Mouse (Mus musculus) lung, embryonic 15.5 days (tissue): ENCODE measurements around the gene Vps9d1. TPM values are rescaled to one million over a fixed set of nuclear protein-coding genes. Genes with fewer than 3 reads are reported as not detected.
A peak's percentile ranks its signal among the peaks of the same experiment; 100 is the strongest.
"Not testable (repeated sequence)": the region's sequence is repeated elsewhere in the genome, so short reads cannot be mapped to it uniquely, and the experiment has no call there.

ENCODE experiments used
- ATAC-seq: fragments of 200-750 bp; cut with Nextera tagmentation; 2 replicates; pipeline ENCODE4 v1.8.0; 2017; ENCODE audit warnings: moderate number of reproducible peaks, borderline replicate concordance; ENCODE audit not compliant: low FRiP score, low TSS enrichment; ENCODE audit errors: extremely low read depth
- H3K27ac ChIP-seq: fragments of 300-500 bp; sonication (generic); 2 replicates; pipeline ENCODE4 v1.5.1; 2015; ENCODE audit warnings: moderate library complexity, mild to moderate bottlenecking, inconsistent platforms
- H3K27me3 ChIP-seq: fragments of 300-500 bp; sonication (generic); 2 replicates; pipeline ENCODE4 v1.6.1; 2015; ENCODE audit warnings: inconsistent platforms
- H3K36me3 ChIP-seq: fragments of 300-500 bp; sonication (generic); 2 replicates; pipeline ENCODE4 v1.6.1; 2015; ENCODE audit warnings: inconsistent platforms
- H3K4me1 ChIP-seq: fragments of 300-500 bp; sonication (generic); 2 replicates; pipeline ENCODE4 v1.6.1; 2015; ENCODE audit warnings: inconsistent platforms
- H3K4me2 ChIP-seq: fragments of 300-500 bp; sonication (generic); 2 replicates; pipeline ENCODE4 v1.6.1; 2015; ENCODE audit warnings: inconsistent platforms, mild to moderate bottlenecking, moderate library complexity
- H3K4me3 ChIP-seq: fragments of 300-500 bp; sonication (generic); 2 replicates; pipeline ENCODE4 v1.5.1; 2015; ENCODE audit warnings: mild to moderate bottlenecking, inconsistent platforms
- H3K9ac ChIP-seq: fragments of 300-500 bp; sonication (generic); 2 replicates; pipeline ENCODE4 v1.6.1; 2015; ENCODE audit warnings: inconsistent platforms
- H3K9me3 ChIP-seq: fragments of 300-500 bp; sonication (generic); 2 replicates; pipeline ENCODE4 v1.6.1; 2016; ENCODE audit warnings: inconsistent platforms
- WGBS: fragments of 180-500 bp; shearing (Covaris S2); methylation state at CpG from one replicate; pipeline ENCODE4 v1.1.7; 2015; 5-methylcytosine and 5-hydroxymethylcytosine counted together
- polyA plus RNA-seq: library from polyadenylated mRNA; unstranded; fragments of >200 nt; fragmentation: Nextera tagmentation; extraction: Ambion mirVana; gene quantifications from 2 replicates; pipeline ENCODE4 v1.2.1, GENCODE M21; 2015

The Vps9d1 gene
- 21.9 and 24.6 TPM in 2 replicates for polyA plus RNA-seq

DNA sequence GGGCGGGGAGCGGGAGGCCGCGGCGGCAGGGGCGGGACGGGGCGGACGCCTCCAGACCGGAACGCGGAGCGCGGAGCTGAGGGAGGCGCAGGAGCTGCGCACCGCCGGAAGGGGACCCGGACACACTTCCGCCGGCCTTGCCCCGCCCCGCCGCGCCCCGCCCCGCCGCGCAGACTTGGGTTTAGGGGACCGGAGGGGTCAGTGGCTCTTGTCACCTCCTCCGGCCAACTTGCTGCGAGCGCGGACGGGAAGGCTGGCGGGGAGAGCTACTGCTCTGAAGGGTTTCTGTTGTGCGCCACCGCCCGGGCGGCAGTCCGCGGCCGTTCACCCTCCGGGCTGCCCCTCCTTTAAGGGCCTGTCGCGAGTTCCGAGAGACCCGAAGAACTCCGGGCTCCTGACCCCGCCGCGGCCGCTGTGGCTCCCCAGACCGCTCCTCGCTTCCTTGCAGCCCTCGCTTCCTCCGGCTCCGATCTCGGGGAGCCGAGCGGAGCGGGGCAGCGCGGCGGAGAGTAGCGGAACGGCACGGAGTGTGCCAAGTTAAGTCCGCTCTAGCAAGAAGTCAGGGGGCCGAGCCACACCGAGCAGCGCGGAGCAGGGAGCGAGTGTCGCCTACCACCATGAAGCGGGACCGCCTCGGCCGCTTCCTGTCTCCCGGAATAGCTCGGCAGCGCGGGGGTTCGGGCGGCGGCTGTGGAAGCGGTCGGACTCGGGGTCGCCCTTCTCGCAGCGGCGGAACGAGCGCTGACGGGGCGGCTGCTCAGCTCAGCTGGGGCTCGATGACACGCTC lies at the start of gene Vps9d1, which contains the start of gene Zfp276:
Gene Vps9d1 (minus strand): TSS at position 250 of the 787 bp plus-strand sequence.
Gene Zfp276 (plus strand): TSS at position 97 of the 787 bp plus-strand sequence.
- ATAC-seq, result peak; percentile 96
- Histone ChIP-seq H3K27me3 (no peaks in the 10 kb centered on the region), H3K36me3 (peaks cover 51% of the 10 kb centered on the region), H3K4me1 (peaks cover 20% of the 10 kb centered on the region), H3K9me3 (no peaks in the 10 kb centered on the region), H3K27ac (peak within 1 kb of the TSS; percentile 69), H3K9ac (peak within 1 kb of the TSS; percentile 97), H3K4me3 (peak within 1 kb of the TSS; percentile 90), H3K4me2 (peak within 1 kb of the TSS; percentile 92)
- WGBS, result under 1% methylated on average over 91 of the region's 99 CpGs

DNA sequence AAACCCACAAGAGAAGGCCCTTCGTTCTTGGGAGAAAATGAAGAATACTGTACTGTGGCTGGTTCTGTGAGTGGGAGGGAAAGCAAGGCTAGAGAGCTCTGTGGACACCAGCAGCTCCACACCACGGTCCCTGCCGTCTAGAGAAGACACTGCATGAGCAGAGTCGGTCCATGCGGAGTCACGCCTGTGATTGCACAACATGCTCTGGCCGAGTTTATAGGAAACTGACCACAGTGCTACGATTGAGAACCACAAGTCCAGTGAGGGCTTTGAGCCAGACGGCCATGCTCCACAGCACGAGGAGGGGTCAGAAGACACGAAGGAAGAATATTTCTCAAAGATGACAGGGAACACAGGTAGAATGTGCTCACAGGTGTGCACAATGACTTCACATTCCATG lies 44.2 kb upstream of the Vps9d1 start:
- no peak for ATAC-seq
- peaks cover 12% of the 10 kb centered on the region for H3K36me3 ChIP-seq
- H3K4me1 ChIP-seq, result no peaks in the 10 kb centered on the region
- H3K9me3 ChIP-seq, result no peaks in the 10 kb centered on the region
- H3K4me3 ChIP-seq, result no peak overlapping the region
- H3K4me2 ChIP-seq, result no peak overlapping the region
- 85% methylated on average over 11 of the region's 11 CpGs for WGBS
- no peak overlapping the region for H3K27ac ChIP-seq
- no peaks in the 10 kb centered on the region for H3K27me3 ChIP-seq
- H3K9ac ChIP-seq, result no peak overlapping the region

DNA sequence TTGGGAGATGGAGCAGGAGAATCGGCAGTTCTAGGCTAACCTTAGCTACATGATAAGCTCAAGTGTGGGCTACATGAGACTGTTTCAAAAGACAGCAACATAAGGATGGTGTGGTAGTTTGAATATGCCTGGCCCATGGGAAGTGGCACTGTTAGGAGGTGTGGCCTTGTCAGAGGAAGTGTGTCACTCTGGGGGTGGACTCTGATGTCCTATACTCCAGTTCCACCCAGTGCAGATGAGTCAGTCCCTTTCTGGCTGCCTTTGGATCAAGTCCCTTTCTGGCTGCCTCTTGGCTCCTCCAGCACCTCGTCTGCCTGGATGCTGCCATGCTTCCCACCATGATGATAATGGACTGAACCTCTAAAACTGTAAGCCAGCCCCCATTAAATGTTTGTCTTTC lies 38.6 kb upstream of the Vps9d1 start:
- WGBS, result 80% methylated on average over 2 of the region's 2 CpGs
- H3K9ac ChIP-seq, result no peak overlapping the region
- H3K9me3 ChIP-seq, result no peaks in the 10 kb centered on the region
- peaks cover 45% of the 10 kb centered on the region for H3K36me3 ChIP-seq
- H3K27me3 ChIP-seq, result no peaks in the 10 kb centered on the region
- no peak for ATAC-seq
- H3K4me2 ChIP-seq, result no peak overlapping the region
- no peaks in the 10 kb centered on the region for H3K4me1 ChIP-seq
- H3K27ac ChIP-seq, result no peak overlapping the region
- no peak overlapping the region for H3K4me3 ChIP-seq

DNA sequence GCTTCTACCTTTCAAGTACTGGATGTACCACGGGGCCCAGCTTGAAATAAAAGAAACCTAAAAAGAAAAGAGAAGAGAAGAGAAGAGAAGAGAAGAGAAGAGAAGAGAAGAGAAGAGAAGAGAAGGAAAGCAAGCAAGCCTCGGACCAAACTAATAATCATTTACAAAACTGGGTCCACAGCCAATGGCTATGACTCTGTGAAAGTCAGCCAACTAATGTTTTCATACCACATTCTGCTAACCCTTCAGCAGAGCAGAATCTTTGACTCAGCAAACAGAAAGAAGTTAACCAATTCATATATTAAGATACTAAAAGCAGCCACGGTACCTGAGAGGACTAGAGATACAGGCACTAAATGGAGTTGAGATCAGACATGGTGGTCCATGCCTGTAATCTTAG lies 38.1 kb upstream of the Vps9d1 start:
- Histone ChIP-seq H3K9me3 (no peaks in the 10 kb centered on the region), H3K4me1 (no peaks in the 10 kb centered on the region), H3K27me3 (no peaks in the 10 kb centered on the region), H3K9ac (no peak overlapping the region), H3K27ac (no peak overlapping the region), H3K4me3 (no peak overlapping the region), H3K36me3 (peaks cover 46% of the 10 kb centered on the region), H3K4me2 (no peak overlapping the region)
- 78% methylated on average over 3 of the region's 3 CpGs for WGBS
- no peak for ATAC-seq

DNA sequence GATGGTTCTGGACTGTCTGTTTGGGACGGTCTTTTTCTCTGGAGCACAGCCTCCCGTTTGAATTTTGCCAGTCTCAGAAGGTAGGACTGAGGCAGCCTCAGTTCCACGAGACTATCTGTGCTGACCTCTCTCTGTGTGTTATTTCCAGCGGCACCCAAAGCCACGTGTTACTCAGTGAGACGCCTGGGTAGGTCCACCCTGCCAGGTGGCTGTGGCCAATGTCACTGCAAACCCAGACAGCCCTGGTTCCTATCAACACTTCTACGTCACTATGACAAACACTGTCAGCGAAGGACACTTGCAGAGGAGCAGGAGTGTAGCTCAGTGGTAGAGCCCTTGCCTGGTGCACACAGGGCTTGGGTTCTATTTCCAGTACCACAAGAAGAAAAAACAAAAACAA lies 37.6 kb upstream of the Vps9d1 start:
- 87% methylated on average over 8 of the region's 8 CpGs for WGBS
- no peaks in the 10 kb centered on the region for H3K27me3 ChIP-seq
- H3K9me3 ChIP-seq, result no peaks in the 10 kb centered on the region
- no peak overlapping the region for H3K4me2 ChIP-seq
- H3K4me3 ChIP-seq, result no peak overlapping the region
- ATAC-seq, result no peak
- no peaks in the 10 kb centered on the region for H3K4me1 ChIP-seq
- H3K27ac ChIP-seq, result no peak overlapping the region
- peaks cover 46% of the 10 kb centered on the region for H3K36me3 ChIP-seq
- no peak overlapping the region for H3K9ac ChIP-seq

DNA sequence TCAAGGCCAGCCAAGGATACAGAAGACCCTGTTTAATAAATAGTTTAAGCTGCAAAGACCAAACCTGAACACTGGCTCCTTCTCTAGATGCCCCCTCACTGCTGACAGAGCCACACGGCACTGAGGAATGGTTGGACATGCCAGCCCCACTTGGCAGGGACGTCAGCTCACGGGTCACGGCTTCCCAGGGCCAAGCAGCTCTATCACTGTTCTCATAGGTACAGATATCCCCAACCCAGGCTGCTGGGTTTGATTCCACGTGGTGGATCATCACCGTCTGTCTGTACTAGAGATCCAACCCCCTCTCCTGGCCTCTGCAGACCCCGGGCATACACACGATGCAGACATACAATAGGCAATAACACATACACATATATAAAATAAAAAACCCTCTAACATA lies 36.5 kb upstream of the Vps9d1 start:
- WGBS, result 91% methylated on average over 8 of the region's 8 CpGs
- H3K4me1 ChIP-seq, result no peaks in the 10 kb centered on the region
- no peak for ATAC-seq
- no peaks in the 10 kb centered on the region for H3K9me3 ChIP-seq
- H3K27me3 ChIP-seq, result no peaks in the 10 kb centered on the region
- H3K9ac ChIP-seq, result no peak overlapping the region
- H3K4me2 ChIP-seq, result no peak overlapping the region
- H3K27ac ChIP-seq, result no peak overlapping the region
- H3K36me3 ChIP-seq, result peaks cover 46% of the 10 kb centered on the region
- H3K4me3 ChIP-seq, result no peak overlapping the region

DNA sequence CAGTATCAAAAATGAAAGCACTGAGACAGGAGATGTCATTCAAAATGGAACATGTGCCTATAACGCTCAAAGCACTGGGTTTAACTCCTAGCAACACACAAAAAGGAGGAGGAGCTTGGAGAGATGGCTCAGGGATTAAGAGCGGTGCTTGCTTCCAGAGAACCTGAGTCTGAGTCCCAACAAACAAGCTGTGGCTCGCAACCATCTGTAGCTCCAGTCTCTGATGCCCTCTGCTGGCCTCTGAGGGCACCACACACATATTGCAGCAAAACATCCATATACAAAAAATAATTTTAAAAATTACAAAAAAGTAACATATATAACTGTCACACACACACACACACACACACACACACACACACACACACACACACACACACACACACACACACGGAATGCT lies 36.0 kb upstream of the Vps9d1 start:
- no peaks in the 10 kb centered on the region for H3K4me1 ChIP-seq
- H3K27ac ChIP-seq, result no peak overlapping the region
- WGBS, result 66% methylated on average over 4 of the region's 4 CpGs
- no peak for ATAC-seq
- H3K4me2 ChIP-seq, result no peak overlapping the region
- H3K36me3 ChIP-seq, result peaks cover 42% of the 10 kb centered on the region
- no peaks in the 10 kb centered on the region for H3K27me3 ChIP-seq
- H3K9ac ChIP-seq, result no peak overlapping the region
- H3K4me3 ChIP-seq, result no peak overlapping the region
- no peaks in the 10 kb centered on the region for H3K9me3 ChIP-seq

DNA sequence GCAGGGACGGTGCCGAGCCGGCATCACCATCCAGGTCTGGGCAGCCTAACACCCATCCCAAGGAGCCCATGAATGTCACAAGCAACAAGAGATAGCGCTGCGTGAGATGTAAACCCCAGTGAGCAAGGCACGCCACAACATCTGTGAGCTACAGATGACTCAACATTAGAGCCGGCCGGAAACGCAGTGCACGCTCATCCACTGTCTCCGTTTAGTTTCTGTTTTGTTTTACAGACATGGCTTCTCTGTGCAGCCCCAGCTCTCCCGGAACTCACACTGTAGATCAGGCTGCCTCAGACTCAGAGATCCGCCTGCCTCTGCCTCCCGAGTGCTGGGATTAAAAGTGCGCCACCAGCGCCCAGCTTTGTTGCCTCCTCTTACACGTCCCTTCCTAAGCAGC lies 33.2 kb upstream of the Vps9d1 start:
- H3K36me3 ChIP-seq, result peaks cover 28% of the 10 kb centered on the region
- ATAC-seq, result no peak
- H3K9ac ChIP-seq, result no peak overlapping the region
- no peaks in the 10 kb centered on the region for H3K27me3 ChIP-seq
- 94% methylated on average over 17 of the region's 17 CpGs for WGBS
- no peaks in the 10 kb centered on the region for H3K4me1 ChIP-seq
- no peak overlapping the region for H3K27ac ChIP-seq
- no peaks in the 10 kb centered on the region for H3K9me3 ChIP-seq
- no peak overlapping the region for H3K4me2 ChIP-seq
- H3K4me3 ChIP-seq, result no peak overlapping the region

DNA sequence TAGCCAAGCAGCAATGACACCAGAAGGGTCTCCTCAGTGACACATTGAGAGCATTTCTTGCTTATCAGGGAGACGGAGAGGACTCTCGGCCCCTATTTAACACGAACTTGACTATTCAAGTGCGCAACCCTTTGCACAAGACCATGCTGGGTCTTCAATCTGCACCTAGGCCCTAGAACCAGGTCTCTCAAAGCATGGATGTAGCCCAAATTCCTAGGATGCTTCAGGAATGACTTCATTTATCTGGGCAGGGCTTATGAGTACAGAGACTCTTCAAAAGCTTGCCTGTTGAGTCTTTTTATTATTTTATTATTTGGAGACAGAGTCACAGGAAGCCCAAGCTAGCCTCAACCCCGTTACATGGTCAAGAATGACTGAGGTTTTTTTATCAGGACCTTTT lies 30.3 kb upstream of the Vps9d1 start:
- no peak overlapping the region for H3K9ac ChIP-seq
- H3K36me3 ChIP-seq, result peaks cover 31% of the 10 kb centered on the region
- no peaks in the 10 kb centered on the region for H3K27me3 ChIP-seq
- ATAC-seq, result no peak
- H3K4me3 ChIP-seq, result no peak overlapping the region
- H3K4me1 ChIP-seq, result no peaks in the 10 kb centered on the region
- H3K4me2 ChIP-seq, result no peak overlapping the region
- no peak overlapping the region for H3K27ac ChIP-seq
- H3K9me3 ChIP-seq, result no peaks in the 10 kb centered on the region
- 64% methylated on average over 5 of the region's 5 CpGs for WGBS

DNA sequence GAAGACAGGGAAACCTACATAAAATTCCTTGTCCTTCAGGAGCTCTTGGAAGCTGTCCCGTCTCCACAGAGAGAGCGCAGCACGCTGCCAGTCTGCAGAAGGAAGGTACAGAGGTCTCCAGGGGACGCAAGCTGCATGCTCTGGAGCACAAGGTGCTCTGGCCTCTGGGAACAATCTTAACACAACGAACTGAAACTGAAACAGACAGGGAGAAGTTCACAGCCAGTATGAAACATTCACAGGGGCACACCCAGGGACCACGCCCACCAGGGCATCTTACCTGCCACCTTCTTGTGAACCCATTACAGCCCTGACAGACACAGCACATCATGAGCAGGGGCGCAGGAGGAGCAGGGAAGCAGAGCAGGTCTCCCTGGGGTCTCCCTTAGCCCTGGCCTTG lies 29.8 kb upstream of the Vps9d1 start:
- H3K36me3 ChIP-seq, result peaks cover 26% of the 10 kb centered on the region
- H3K27me3 ChIP-seq, result no peaks in the 10 kb centered on the region
- H3K9ac ChIP-seq, result no peak overlapping the region
- no peak for ATAC-seq
- H3K4me3 ChIP-seq, result no peak overlapping the region
- no peaks in the 10 kb centered on the region for H3K4me1 ChIP-seq
- no peak overlapping the region for H3K4me2 ChIP-seq
- 75% methylated on average over 7 of the region's 7 CpGs for WGBS
- H3K27ac ChIP-seq, result no peak overlapping the region
- H3K9me3 ChIP-seq, result no peaks in the 10 kb centered on the region

DNA sequence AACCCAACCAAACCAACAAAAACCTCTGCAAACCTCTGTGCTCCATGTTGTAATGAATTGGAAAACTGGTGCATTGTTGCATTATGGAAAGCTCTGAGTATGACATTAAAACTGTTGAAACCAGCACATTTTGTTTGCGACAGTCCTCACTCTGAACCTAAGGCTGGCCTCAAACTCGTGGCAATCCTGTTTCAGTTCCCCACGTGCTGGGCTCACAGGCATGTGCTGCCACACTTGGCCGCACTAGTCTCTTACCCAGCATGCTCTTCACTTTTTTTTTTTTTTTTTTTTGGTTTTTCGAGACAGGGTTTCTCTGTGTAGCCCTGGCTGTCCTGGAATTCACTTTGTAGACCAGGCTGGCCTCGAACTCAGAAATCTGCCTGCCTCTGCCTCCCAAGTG lies 28.8 kb upstream of the Vps9d1 start:
- 91% methylated on average over 5 of the region's 6 CpGs for WGBS
- H3K4me2 ChIP-seq, H3K27ac ChIP-seq, H3K27me3 ChIP-seq, H3K9me3 ChIP-seq, ATAC-seq, H3K9ac ChIP-seq, H3K4me1 ChIP-seq, H3K4me3 ChIP-seq: not testable (repeated sequence)
- H3K36me3 ChIP-seq, result peaks cover 20% of the 10 kb centered on the region

DNA sequence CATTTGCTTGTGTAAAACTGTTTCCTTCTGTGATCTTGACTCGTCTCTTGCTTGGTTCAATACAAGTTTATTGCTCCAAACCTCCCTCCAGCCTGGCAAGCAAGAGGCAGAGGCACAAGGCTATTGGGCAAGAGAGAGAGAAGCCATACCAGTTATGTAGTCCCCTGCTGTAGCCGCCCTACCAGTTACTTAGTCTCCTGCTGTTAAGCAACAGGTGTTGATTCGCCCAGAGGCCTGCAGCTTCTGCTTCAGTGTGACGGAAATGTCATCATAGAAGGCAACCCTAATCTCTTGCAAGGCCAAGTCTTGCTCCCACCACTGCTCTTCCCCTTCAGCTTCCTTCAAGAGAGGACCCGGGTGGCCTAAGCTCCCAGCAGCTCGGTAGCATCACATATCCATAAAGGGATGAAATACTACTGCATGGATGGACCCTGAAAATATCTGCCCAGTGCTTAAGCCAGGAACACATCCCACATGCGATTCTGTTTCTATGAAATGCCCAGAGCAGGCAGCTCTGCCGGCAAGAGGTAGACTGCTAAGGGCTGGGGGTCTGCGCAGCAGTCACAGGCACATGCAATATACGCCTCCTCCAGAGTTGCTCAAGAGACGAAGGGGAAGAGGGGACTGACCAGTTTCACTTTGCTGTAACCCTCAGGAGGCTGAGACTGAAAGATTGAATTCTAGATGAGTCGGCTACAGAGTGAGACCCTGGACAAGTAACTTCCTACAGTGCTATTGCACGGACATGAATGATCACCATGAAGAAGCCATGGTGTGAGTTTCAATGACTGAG lies 26.4 kb upstream of the Vps9d1 start:
- Histone ChIP-seq H3K4me3 (no peak overlapping the region), H3K4me1 (no peaks in the 10 kb centered on the region), H3K9ac (no peak overlapping the region), H3K27me3 (no peaks in the 10 kb centered on the region), H3K9me3 (no peaks in the 10 kb centered on the region), H3K36me3 (peaks cover 16% of the 10 kb centered on the region; the same call in 1 of the 2 replicates), H3K4me2 (no peak overlapping the region), H3K27ac (no peak overlapping the region)
- no peak for ATAC-seq
- 85% methylated on average over 13 of the region's 13 CpGs for WGBS
